Mouse (Mus musculus): ENCODE results near the gene Unc13a. TPM values are rescaled to one million over a fixed set of nuclear protein-coding genes. Genes with fewer than 3 reads are reported as not detected.
A peak's percentile ranks its signal among the peaks of the same experiment; 100 is the strongest.

Gene Unc13a
- polyA plus RNA-seq, 1 experiment = 6.3 TPM

GRCm38 (mm10) chr8:71625088-71625487 is 46.5 kb downstream of the Unc13a start:
- H3K27ac ChIP-seq (ENCODE audit: insufficient read depth, low read length) = no peak overlapping the region
- peaks cover 22% of the 10 kb centered on the region for H3K9me3 ChIP-seq (replicated peaks; ENCODE audit: control insufficient read depth, insufficient read depth, low read length, poor library complexity, severe bottlenecking)

GRCm38 (mm10) chr8:71619786-71620185 is 51.8 kb downstream of the Unc13a start:
- peaks cover 45% of the 10 kb centered on the region for H3K36me3 ChIP-seq (ENCODE audit: control insufficient read depth, insufficient read depth, low read length, poor library complexity, severe bottlenecking)
- TF ChIP-seq POLR2A (IDR thresholded peaks at IDR 0.05; ENCODE audit: insufficient read depth, low read length) (no peak), EP300 (IDR thresholded peaks at IDR 0.05; ENCODE audit: insufficient read depth, low read depth, low read length) (no peak), CTCF (IDR thresholded peaks at IDR 0.05; ENCODE audit: low read depth, low read length) (no peak)
- no peak overlapping the region for H3K4me3 ChIP-seq (ENCODE audit: low read depth, low read length)
- H3K9ac ChIP-seq (ENCODE audit: low read depth, poor library complexity, severe bottlenecking) = no peak overlapping the region
- H3K4me1 ChIP-seq (ENCODE audit: control insufficient read depth, insufficient read depth, low read length) = no peaks in the 10 kb centered on the region
- H3K27ac ChIP-seq (ENCODE audit: insufficient read depth, low read length) = no peak overlapping the region
- H3K27me3 ChIP-seq (ENCODE audit: control insufficient read depth, insufficient read depth, low read length, poor library complexity, severe bottlenecking) = no peaks in the 10 kb centered on the region
- H3K9me3 ChIP-seq (replicated peaks; ENCODE audit: control insufficient read depth, insufficient read depth, low read length, poor library complexity, severe bottlenecking) = peaks cover 22% of the 10 kb centered on the region

More at GRCm38 (mm10) chr8:71625088-71625487, 46.5 kb downstream of the Unc13a start:
- Histone ChIP-seq H3K9ac (ENCODE audit: low read depth, poor library complexity, severe bottlenecking) (no peak overlapping the region), H3K4me1 (ENCODE audit: control insufficient read depth, insufficient read depth, low read length) (peaks cover 7% of the 10 kb centered on the region), H3K27me3 (ENCODE audit: control insufficient read depth, insufficient read depth, low read length, poor library complexity, severe bottlenecking) (no peaks in the 10 kb centered on the region), H3K4me3 (ENCODE audit: low read depth, low read length) (no peak overlapping the region), H3K36me3 (ENCODE audit: control insufficient read depth, insufficient read depth, low read length, poor library complexity, severe bottlenecking) (peaks cover 31% of the 10 kb centered on the region)
- TF ChIP-seq CTCF (IDR thresholded peaks at IDR 0.05; ENCODE audit: low read depth, low read length) (no peak), EP300 (IDR thresholded peaks at IDR 0.05; ENCODE audit: insufficient read depth, low read depth, low read length) (no peak), POLR2A (IDR thresholded peaks at IDR 0.05; ENCODE audit: insufficient read depth, low read length) (no peak)

- H3K9ac ChIP-seq (ENCODE audit: low read depth, poor library complexity, severe bottlenecking) = no peak overlapping the region
- no peaks in the 10 kb centered on the region for H3K9me3 ChIP-seq (replicated peaks; ENCODE audit: control insufficient read depth, insufficient read depth, low read length, poor library complexity, severe bottlenecking)
- H3K4me3 ChIP-seq (ENCODE audit: low read depth, low read length) = no peak overlapping the region
- H3K27ac ChIP-seq (ENCODE audit: insufficient read depth, low read length) = no peak overlapping the region
- H3K27me3 ChIP-seq (ENCODE audit: control insufficient read depth, insufficient read depth, low read length, poor library complexity, severe bottlenecking) = no peaks in the 10 kb centered on the region
- no peaks in the 10 kb centered on the region for H3K4me1 ChIP-seq (ENCODE audit: control insufficient read depth, insufficient read depth, low read length)
- peaks cover 19% of the 10 kb centered on the region for H3K36me3 ChIP-seq (ENCODE audit: control insufficient read depth, insufficient read depth, low read length, poor library complexity, severe bottlenecking)
- no peak for TF ChIP-seq POLR2A (IDR thresholded peaks at IDR 0.05; ENCODE audit: insufficient read depth, low read length)
- no peak for TF ChIP-seq EP300 (IDR thresholded peaks at IDR 0.05; ENCODE audit: insufficient read depth, low read depth, low read length)
- TF ChIP-seq CTCF (IDR thresholded peaks at IDR 0.05; ENCODE audit: low read depth, low read length) = no peak
These were observed 58.1 kb downstream of the Unc13a start for GRCm38 (mm10) chr8:71613418-71613817.

GRCm38 (mm10) chr8:71612141-71612540 is 59.4 kb downstream of the Unc13a start:
- Histone ChIP-seq H3K27me3 (ENCODE audit: control insufficient read depth, insufficient read depth, low read length, poor library complexity, severe bottlenecking) (no peaks in the 10 kb centered on the region), H3K27ac (ENCODE audit: insufficient read depth, low read length) (no peak overlapping the region), H3K4me1 (ENCODE audit: control insufficient read depth, insufficient read depth, low read length) (no peaks in the 10 kb centered on the region), H3K36me3 (ENCODE audit: control insufficient read depth, insufficient read depth, low read length, poor library complexity, severe bottlenecking) (peaks cover 10% of the 10 kb centered on the region), H3K4me3 (ENCODE audit: low read depth, low read length) (peak overlapping the region; percentile 90), H3K9me3 (replicated peaks; ENCODE audit: control insufficient read depth, insufficient read depth, low read length, poor library complexity, severe bottlenecking) (no peaks in the 10 kb centered on the region), H3K9ac (ENCODE audit: low read depth, poor library complexity, severe bottlenecking) (peak overlapping the region; percentile 90)
- TF ChIP-seq CTCF (IDR thresholded peaks at IDR 0.05; ENCODE audit: low read depth, low read length) = no peak
- 0 out of 2 replicates have a peak, but pooled peaks have one; percentile 32 for TF ChIP-seq EP300 (IDR thresholded peaks at IDR 0.05; ENCODE audit: insufficient read depth, low read depth, low read length)
- TF ChIP-seq POLR2A (IDR thresholded peaks at IDR 0.05; ENCODE audit: insufficient read depth, low read length) = no peak

- TF ChIP-seq EP300 (IDR thresholded peaks at IDR 0.05; ENCODE audit: insufficient read depth, low read depth, low read length) = no peak
- TF ChIP-seq CTCF (IDR thresholded peaks at IDR 0.05; ENCODE audit: low read depth, low read length) = no peak
- no peak for TF ChIP-seq POLR2A (IDR thresholded peaks at IDR 0.05; ENCODE audit: insufficient read depth, low read length)
These were observed 60.5 kb downstream of the Unc13a start, which contains the start of gene Colgalt1 for GRCm38 (mm10) chr8:71610822-71611651. Gene Colgalt1 (plus strand): TSS chr8:71610998.

GRCm38 (mm10) chr8:71604021-71604420 is 67.5 kb downstream of the Unc13a start:
- no peak overlapping the region for H3K9ac ChIP-seq (ENCODE audit: low read depth, poor library complexity, severe bottlenecking)
- no peak for TF ChIP-seq POLR2A (IDR thresholded peaks at IDR 0.05; ENCODE audit: insufficient read depth, low read length)
- no peak for TF ChIP-seq EP300 (IDR thresholded peaks at IDR 0.05; ENCODE audit: insufficient read depth, low read depth, low read length)
- no peak for TF ChIP-seq CTCF (IDR thresholded peaks at IDR 0.05; ENCODE audit: low read depth, low read length)
- H3K27ac ChIP-seq (ENCODE audit: insufficient read depth, low read length) = 0 out of 2 replicates have a peak overlapping the region, but pooled peaks have one; percentile 2
- peaks cover 5% of the 10 kb centered on the region for H3K4me1 ChIP-seq (ENCODE audit: control insufficient read depth, insufficient read depth, low read length)
- H3K9me3 ChIP-seq (replicated peaks; ENCODE audit: control insufficient read depth, insufficient read depth, low read length, poor library complexity, severe bottlenecking) = no peaks in the 10 kb centered on the region
- no peaks in the 10 kb centered on the region for H3K27me3 ChIP-seq (ENCODE audit: control insufficient read depth, insufficient read depth, low read length, poor library complexity, severe bottlenecking)
- H3K36me3 ChIP-seq (ENCODE audit: control insufficient read depth, insufficient read depth, low read length, poor library complexity, severe bottlenecking) = no peaks in the 10 kb centered on the region
- H3K4me3 ChIP-seq (ENCODE audit: low read depth, low read length) = 0 out of 2 replicates have a peak overlapping the region, but pooled peaks have one; percentile 2

More at GRCm38 (mm10) chr8:71610822-71611651, 60.5 kb downstream of the Unc13a start, which contains the start of gene Colgalt1:
- Histone ChIP-seq H3K9me3 (replicated peaks; ENCODE audit: control insufficient read depth, insufficient read depth, low read length, poor library complexity, severe bottlenecking) (no peaks in the 10 kb centered on the region), H3K27me3 (ENCODE audit: control insufficient read depth, insufficient read depth, low read length, poor library complexity, severe bottlenecking) (no peaks in the 10 kb centered on the region), H3K27ac (ENCODE audit: insufficient read depth, low read length) (peak within 1 kb of the TSS; percentile 36; the same call in 1 of the 2 replicates), H3K4me3 (ENCODE audit: low read depth, low read length) (peak within 1 kb of the TSS; percentile 90), H3K36me3 (ENCODE audit: control insufficient read depth, insufficient read depth, low read length, poor library complexity, severe bottlenecking) (peaks cover 10% of the 10 kb centered on the region), H3K4me1 (ENCODE audit: control insufficient read depth, insufficient read depth, low read length) (no peaks in the 10 kb centered on the region), H3K9ac (ENCODE audit: low read depth, poor library complexity, severe bottlenecking) (peak within 1 kb of the TSS; percentile 90)
